ENCODE assay signal across 18 mouse cellular contexts in the genomic region with DNA sequence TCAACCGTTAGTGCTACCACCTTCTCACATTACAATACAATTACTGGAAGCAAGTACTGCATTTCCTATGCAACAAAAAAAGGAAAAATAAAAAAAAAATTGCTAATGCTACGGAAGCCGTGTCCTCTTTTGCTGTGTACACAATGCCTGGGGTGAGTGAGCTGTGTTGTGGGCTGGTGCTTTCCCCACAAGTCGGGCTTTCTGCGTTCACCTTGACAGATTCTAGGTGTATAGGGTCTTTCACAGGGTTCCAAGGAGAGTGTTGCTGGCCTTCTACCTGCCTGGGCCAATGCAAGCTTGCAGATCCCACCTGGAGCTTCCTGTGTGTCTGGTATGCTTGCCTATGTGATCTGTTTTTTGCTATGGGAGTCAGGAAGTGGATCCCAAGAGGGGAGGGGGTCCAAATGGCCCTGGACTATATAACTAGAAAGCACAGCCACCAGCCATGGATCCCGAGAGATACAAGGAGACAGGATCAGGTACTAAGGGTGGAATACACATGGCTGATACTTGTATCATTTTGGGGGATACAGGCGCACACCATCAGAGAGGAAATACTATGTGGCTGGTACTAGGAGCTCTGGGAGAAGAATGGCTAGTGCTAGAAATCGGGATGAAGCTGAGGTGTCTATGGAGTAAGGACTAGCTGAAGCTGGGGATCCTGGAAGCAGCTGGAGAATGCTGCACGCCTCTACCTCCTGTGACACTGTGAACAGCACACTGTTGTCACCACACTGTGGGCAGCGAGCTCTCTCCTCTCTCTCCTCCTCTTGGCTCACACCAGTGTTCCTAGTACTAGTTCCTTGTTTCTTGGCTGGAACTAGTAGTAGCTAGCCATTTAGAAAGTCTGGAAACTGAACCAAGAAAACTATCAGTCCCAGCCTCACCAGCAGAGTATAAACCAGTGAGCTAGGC.
DNase-seq lines count a peak whose midpoint lies in the region; ATAC-seq lines count a peak whose summit lies in the region.
"Had no signal": no experiment of that assay in that cellular context is flagged by ENCODE, and none has a peak within 500 bp of the region (broad histone marks: within the 10 kb centered on the region; RNA-seq: fewer than 3 reads in every experiment).

No protein-coding gene starts in this region.

- ATAC-seq in activated CD4-positive, CD25-positive, alpha-beta regulatory T cell, adult 4 months, result peak; percentile 33
- no peak for ATAC-seq in forebrain, embryonic 13.5 days
- no peak for ATAC-seq in limb, embryonic 13.5 days (ENCODE audit: low FRiP score, low read depth)
- ATAC-seq: midbrain, embryonic 16.5 days had no signal

- H3K4me2 ChIP-seq in forebrain, embryonic 13.5 days, result no peak overlapping the region
- H3K4me2 ChIP-seq in limb, embryonic 13.5 days (replicated peaks), result no peak overlapping the region
- H3K4me2 ChIP-seq: heart, embryonic 15.5 days; hindbrain, embryonic 13.5 days had no signal

- H3K36me3 ChIP-seq in heart, embryonic 10.5 days, result no peaks in the 10 kb centered on the region
- 0 out of 2 replicates have a peak, but pooled peaks cover 11% of the 10 kb centered on the region for H3K36me3 ChIP-seq in forebrain, embryonic 13.5 days (ENCODE audit: poor library complexity, severe bottlenecking)
- H3K36me3 ChIP-seq in limb, embryonic 13.5 days, result peaks cover 7% of the 10 kb centered on the region; the same call in 1 of the 2 replicates
- H3K36me3 ChIP-seq: heart, embryonic 15.5 days; hindbrain, embryonic 13.5 days had no signal

- no peak overlapping the region for H3K9ac ChIP-seq in forebrain, embryonic 13.5 days
- no peak overlapping the region for H3K9ac ChIP-seq in limb, embryonic 13.5 days
- H3K9ac ChIP-seq: heart, embryonic 15.5 days; hindbrain, embryonic 13.5 days had no signal

- no peaks in the 10 kb centered on the region for H3K27me3 ChIP-seq in heart, embryonic 10.5 days (ENCODE audit: insufficient read depth, poor library complexity, severe bottlenecking)
- no peaks in the 10 kb centered on the region for H3K27me3 ChIP-seq in forebrain, embryonic 13.5 days
- H3K27me3 ChIP-seq in limb, embryonic 13.5 days, result no peaks in the 10 kb centered on the region
- H3K27me3 ChIP-seq: heart, embryonic 15.5 days; hindbrain, embryonic 13.5 days had no signal

- no peak overlapping the region for H3K4me3 ChIP-seq in heart, embryonic 10.5 days
- H3K4me3 ChIP-seq in forebrain, embryonic 13.5 days, result no peak overlapping the region
- H3K4me3 ChIP-seq in limb, embryonic 13.5 days, result no peak overlapping the region
- H3K4me3 ChIP-seq: heart, embryonic 15.5 days; hindbrain, embryonic 13.5 days had no signal

- 78% methylated on average over 10 of the region's 10 CpGs for WGBS in heart, embryonic 10.5 days
- 53% methylated on average over 10 of the region's 10 CpGs for WGBS in forebrain, embryonic 13.5 days
- WGBS in limb, embryonic 13.5 days, result 64% methylated on average over 10 of the region's 10 CpGs

- H3K27ac ChIP-seq in heart, embryonic 10.5 days, result no peak overlapping the region
- 0 out of 2 replicates have a peak overlapping the region, but pooled peaks have one; percentile 10 for H3K27ac ChIP-seq in forebrain, embryonic 13.5 days
- H3K27ac ChIP-seq in limb, embryonic 13.5 days, result peak overlapping the region; percentile 69
- H3K27ac ChIP-seq: heart, embryonic 15.5 days; hindbrain, embryonic 13.5 days had no signal

- no peaks in the 10 kb centered on the region for H3K4me1 ChIP-seq in heart, embryonic 10.5 days
- H3K4me1 ChIP-seq in forebrain, embryonic 13.5 days, result peaks cover 17% of the 10 kb centered on the region
- peaks cover 29% of the 10 kb centered on the region for H3K4me1 ChIP-seq in limb, embryonic 13.5 days
- H3K4me1 ChIP-seq: heart, embryonic 15.5 days; hindbrain, embryonic 13.5 days had no signal

- DNase-seq in heart, embryonic 10.5 days (ENCODE audit: low spot score), result peak; percentile 58
- no peak for DNase-seq in heart, adult 9 months (ENCODE audit: low spot score in 2 of 2)
- DNase-seq in layer of hippocampus, postnatal 36 days, result no peak
- DNase-seq in right cerebral cortex, postnatal 14 days, result no peak
- DNase-seq: cerebellum, postnatal 14 days; gastrocnemius, postnatal 10 days; kidney, adult 2 months; kidney, postnatal 36 days; liver; lung, adult 18-20 months; lung, postnatal 36 days; thymus, adult 18-20 months had no signal

- H3K9me3 ChIP-seq in heart, embryonic 10.5 days, result no peaks in the 10 kb centered on the region
- 0 out of 2 replicates have a peak, but pooled peaks cover 3% of the 10 kb centered on the region for H3K9me3 ChIP-seq in forebrain, embryonic 13.5 days (replicated peaks)
- no peaks in the 10 kb centered on the region for H3K9me3 ChIP-seq in limb, embryonic 13.5 days
- H3K9me3 ChIP-seq: heart, embryonic 15.5 days; hindbrain, embryonic 13.5 days had no signal
